Mouse (Mus musculus) WW6 (cell line): Measurements from ENCODE around the gene Shq1.

Source experiments
- DNase-seq: peaks from one replicate; pipeline ENCODE4 v3.0.0-alpha.2; 2013; ENCODE audit warnings: low read depth, low spot score

Gene Shq1

GRCm38 (mm10) chr6:100532326-100532725 is 138.6 kb downstream of the Shq1 start:
- no peak for DNase-seq

GRCm38 (mm10) chr6:100529673-100530072 is 141.3 kb downstream of the Shq1 start:
- no peak for DNase-seq

GRCm38 (mm10) chr6:100528556-100528955 is 142.4 kb downstream of the Shq1 start:
- DNase-seq = no peak

GRCm38 (mm10) chr6:100527972-100528371 is 143.0 kb downstream of the Shq1 start:
- DNase-seq = no peak

GRCm38 (mm10) chr6:100527161-100527560 is 143.8 kb downstream of the Shq1 start:
- DNase-seq = no peak

GRCm38 (mm10) chr6:100526066-100526465 is 144.9 kb downstream of the Shq1 start:
- no peak for DNase-seq

GRCm38 (mm10) chr6:100525496-100525895 is 145.5 kb downstream of the Shq1 start:
- DNase-seq = no peak

GRCm38 (mm10) chr6:100522495-100522894 is 148.5 kb downstream of the Shq1 start:
- no peak for DNase-seq

- DNase-seq = no peak
These were observed 149.2 kb downstream of the Shq1 start for GRCm38 (mm10) chr6:100521615-100522398.

GRCm38 (mm10) chr6:100520558-100521099 is 150.3 kb downstream of the Shq1 start:
- DNase-seq = no peak

- no peak for DNase-seq
These were observed 151.1 kb downstream of the Shq1 start for GRCm38 (mm10) chr6:100519837-100520236.
